Comparison of ENCODE assay signal across 20 mouse cellular contexts in genomic region chr3:102142947-102143346, GRCm38 (mm10). TPM values are rescaled to one million over a fixed set of nuclear protein-coding genes. Genes with fewer than 3 reads are reported as not detected.
"Had no signal": no experiment of that assay in that cellular context is flagged by ENCODE, and none has a peak within 500 bp of the region (broad histone marks: within the 10 kb centered on the region; RNA-seq: fewer than 3 reads in every experiment).

No protein-coding gene starts in this region.

- H3K36me3 ChIP-seq: intestine, embryonic 15.5 days; kidney, embryonic 15.5 days; limb, embryonic 12.5 days; limb, embryonic 15.5 days; stomach, embryonic 15.5 days had no signal

- ATAC-seq: intestine, embryonic 15.5 days had no signal

- H3K27ac ChIP-seq: intestine, embryonic 15.5 days; kidney, embryonic 15.5 days; limb, embryonic 12.5 days; limb, embryonic 15.5 days; stomach, embryonic 15.5 days had no signal

- DNase-seq: kidney, adult 11 months; kidney, adult 8-10 months; kidney, postnatal 10 days; kidney, postnatal 36 days; left cerebral cortex, postnatal 4 days; lung, adult 2 months; lung, postnatal 14 days; lung, postnatal 4 days; midbrain, embryonic 14.5 days; spleen, adult 18-20 months; thymus, adult 18-20 months; thymus, postnatal 36 days had no signal

- H3K9ac ChIP-seq: intestine, embryonic 15.5 days; kidney, embryonic 15.5 days; limb, embryonic 12.5 days; limb, embryonic 15.5 days; stomach, embryonic 15.5 days had no signal

- H3K4me2 ChIP-seq: intestine, embryonic 15.5 days; kidney, embryonic 15.5 days; limb, embryonic 12.5 days; limb, embryonic 15.5 days; midbrain, embryonic 11.5 days; stomach, embryonic 15.5 days had no signal

- H3K9me3 ChIP-seq: intestine, embryonic 15.5 days; kidney, embryonic 15.5 days; limb, embryonic 12.5 days; limb, embryonic 15.5 days; stomach, embryonic 15.5 days had no signal

- H3K4me1 ChIP-seq: intestine, embryonic 15.5 days; limb, embryonic 12.5 days; limb, embryonic 15.5 days; stomach, embryonic 15.5 days had no signal

- H3K27me3 ChIP-seq: intestine, embryonic 15.5 days; kidney, embryonic 15.5 days; limb, embryonic 12.5 days; limb, embryonic 15.5 days; stomach, embryonic 15.5 days had no signal

- H3K4me3 ChIP-seq: intestine, embryonic 15.5 days; kidney, embryonic 15.5 days; limb, embryonic 12.5 days; limb, embryonic 15.5 days; stomach, embryonic 15.5 days had no signal

RNA-seq across cellular contexts. Expression of gene Casq2, which starts 56.7 kb away (rescaled TPM):
- total RNA-seq: megakaryocyte progenitor cell, adult 5-6 weeks; megakaryocyte-erythroid progenitor cell, adult 5-6 weeks had no signal
- polyA plus RNA-seq: midbrain, embryonic 11.5 days had no signal
